Mouse (Mus musculus): ENCODE data around the gene Gps2. TPM values are rescaled to one million over a fixed set of nuclear protein-coding genes. Genes with fewer than 3 reads are reported as not detected.
A peak's percentile ranks its signal among the peaks of the same experiment; 100 is the strongest.
"Not testable (repeated sequence)": the region's sequence is repeated elsewhere in the genome, so short reads cannot be mapped to it uniquely, and the experiment has no call there.

The Gps2 gene
- total and polyA plus RNA-seq, 2 experiments from 2014 or later = 44.4 to 64.9 TPM

GRCm38 (mm10) chr11:69920266-69921031 is 6.8 kb downstream of the Gps2 start:
- peak; percentile 9 for DNase-seq
- ATAC-seq = no peak
- Histone ChIP-seq H3K36me3 (ENCODE audit: insufficient read depth) (peaks cover 37% of the 10 kb centered on the region), H3K9me3 (ENCODE audit: low read length) (no peaks in the 10 kb centered on the region), H3K27ac (ENCODE audit: low read depth, low read length) (peak overlapping the region; percentile 95), H3K4me1 (ENCODE audit: insufficient read depth) (peaks cover 7% of the 10 kb centered on the region; the same call in 1 of the 2 replicates), H3K9ac (peak overlapping the region; percentile 87), H3K27me3 (ENCODE audit: insufficient read depth, low read length) (no peaks in the 10 kb centered on the region), H3K4me3 (ENCODE audit: low read depth, low read length) (peak overlapping the region; percentile 84), H3K4me2 (ENCODE audit: low read depth) (peak overlapping the region; percentile 95)
- WGBS = under 1% methylated on average over 52 of the region's 65 CpGs
- TF ChIP-seq CTCF (IDR thresholded peaks at IDR 0.05; ENCODE audit: low read depth) = no peak

- WGBS = under 1% methylated on average over 76 of the region's 78 CpGs
- H3K9me3 ChIP-seq (ENCODE audit: low read length) = no peaks in the 10 kb centered on the region
These were observed 7.7 kb downstream of the Gps2 start, which contains the start of gene Eif5a for GRCm38 (mm10) chr11:69921114-69922011. TSS of gene Eif5a (minus strand) at chr11:69921958.

GRCm38 (mm10) chr11:69922012-69922756 is 8.5 kb downstream of the Gps2 start:
- H3K4me3 ChIP-seq (ENCODE audit: low read depth, low read length) = peak overlapping the region; percentile 45
- TF ChIP-seq CTCF (IDR thresholded peaks at IDR 0.05; ENCODE audit: low read depth) = no peak
- peaks cover 20% of the 10 kb centered on the region for H3K36me3 ChIP-seq (ENCODE audit: insufficient read depth)
- peak overlapping the region; percentile 42 for H3K9ac ChIP-seq
- peak overlapping the region; percentile 83 for H3K27ac ChIP-seq (ENCODE audit: low read depth, low read length)
- no peak for DNase-seq
- H3K9me3 ChIP-seq (ENCODE audit: low read length) = no peaks in the 10 kb centered on the region
- no peaks in the 10 kb centered on the region for H3K27me3 ChIP-seq (ENCODE audit: insufficient read depth, low read length)
- WGBS = 2% methylated on average over 12 of the region's 12 CpGs
- H3K4me2 ChIP-seq (ENCODE audit: low read depth) = peak overlapping the region; percentile 57
- H3K4me1 ChIP-seq (ENCODE audit: insufficient read depth) = peaks cover 7% of the 10 kb centered on the region; the same call in 1 of the 2 replicates
- ATAC-seq = no peak

More at GRCm38 (mm10) chr11:69921114-69922011, 7.7 kb downstream of the Gps2 start, which contains the start of gene Eif5a:
- Histone ChIP-seq H3K9ac (peak within 1 kb of the TSS; percentile 87), H3K4me1 (ENCODE audit: insufficient read depth) (peaks cover 7% of the 10 kb centered on the region; the same call in 1 of the 2 replicates), H3K27me3 (ENCODE audit: insufficient read depth, low read length) (no peaks in the 10 kb centered on the region), H3K4me3 (ENCODE audit: low read depth, low read length) (peak within 1 kb of the TSS; percentile 84), H3K27ac (ENCODE audit: low read depth, low read length) (peak within 1 kb of the TSS; percentile 95), H3K36me3 (ENCODE audit: insufficient read depth) (peaks cover 28% of the 10 kb centered on the region), H3K4me2 (ENCODE audit: low read depth) (peak within 1 kb of the TSS; percentile 95)
- peak; percentile 100 for DNase-seq
- TF ChIP-seq CTCF (IDR thresholded peaks at IDR 0.05; ENCODE audit: low read depth) = peak; percentile 84
- ATAC-seq = peak; percentile 96

GRCm38 (mm10) chr11:69922796-69923195 is 9.1 kb downstream of the Gps2 start:
- Histone ChIP-seq H3K9ac (no peak overlapping the region), H3K4me2 (ENCODE audit: low read depth) (no peak overlapping the region; the same call in 1 of the 2 replicates), H3K9me3 (ENCODE audit: low read length) (no peaks in the 10 kb centered on the region), H3K27me3 (ENCODE audit: insufficient read depth, low read length) (no peaks in the 10 kb centered on the region), H3K4me1 (ENCODE audit: insufficient read depth) (peaks cover 7% of the 10 kb centered on the region; the same call in 1 of the 2 replicates), H3K36me3 (ENCODE audit: insufficient read depth) (peaks cover 14% of the 10 kb centered on the region), H3K4me3 (ENCODE audit: low read depth, low read length) (no peak overlapping the region), H3K27ac (ENCODE audit: low read depth, low read length) (no peak overlapping the region)
- ATAC-seq (no peak), DNase-seq (no peak)
- no peak for TF ChIP-seq CTCF (IDR thresholded peaks at IDR 0.05; ENCODE audit: low read depth)
- 75% methylated on average over 3 of the region's 3 CpGs for WGBS

GRCm38 (mm10) chr11:69927501-69927900 is 13.8 kb downstream of the Gps2 start:
- H3K27me3 ChIP-seq (ENCODE audit: insufficient read depth, low read length) = no peaks in the 10 kb centered on the region
- no peaks in the 10 kb centered on the region for H3K9me3 ChIP-seq (ENCODE audit: low read length)
- H3K36me3 ChIP-seq (ENCODE audit: insufficient read depth) = no peaks in the 10 kb centered on the region
- H3K4me2 ChIP-seq (ENCODE audit: low read depth) = no peak overlapping the region
- no peak overlapping the region for H3K9ac ChIP-seq
- TF ChIP-seq CTCF (IDR thresholded peaks at IDR 0.05; ENCODE audit: low read depth) = no peak
- H3K4me1 ChIP-seq (ENCODE audit: insufficient read depth) = no peaks in the 10 kb centered on the region
- ATAC-seq (no peak), DNase-seq (no peak)
- H3K27ac ChIP-seq (ENCODE audit: low read depth, low read length) = no peak overlapping the region
- H3K4me3 ChIP-seq (ENCODE audit: low read depth, low read length) = no peak overlapping the region
- 96% methylated on average over 2 of the region's 2 CpGs for WGBS

- H3K36me3 ChIP-seq (ENCODE audit: insufficient read depth) = no peaks in the 10 kb centered on the region
- H3K4me2 ChIP-seq (ENCODE audit: low read depth) = no peak overlapping the region
- H3K4me1 ChIP-seq (ENCODE audit: insufficient read depth) = no peaks in the 10 kb centered on the region
- DNase-seq = no peak
- no peak overlapping the region for H3K4me3 ChIP-seq (ENCODE audit: low read depth, low read length)
- H3K9me3 ChIP-seq (ENCODE audit: low read length) = no peaks in the 10 kb centered on the region
- TF ChIP-seq CTCF (IDR thresholded peaks at IDR 0.05; ENCODE audit: low read depth) = no peak
- H3K27me3 ChIP-seq (ENCODE audit: insufficient read depth, low read length) = no peaks in the 10 kb centered on the region
- no peak overlapping the region for H3K27ac ChIP-seq (ENCODE audit: low read depth, low read length)
- H3K9ac ChIP-seq = no peak overlapping the region
- no peak for ATAC-seq
- 82% methylated on average over 4 of the region's 4 CpGs for WGBS
These were observed 16.0 kb downstream of the Gps2 start for GRCm38 (mm10) chr11:69929712-69930111.

GRCm38 (mm10) chr11:69930176-69930575 is 16.5 kb downstream of the Gps2 start:
- not testable (repeated sequence) for H3K9me3 ChIP-seq (ENCODE audit: low read length); H3K4me1 ChIP-seq (ENCODE audit: insufficient read depth); ATAC-seq; H3K27ac ChIP-seq (ENCODE audit: low read depth, low read length); H3K4me3 ChIP-seq (ENCODE audit: low read depth, low read length); H3K9ac ChIP-seq; H3K36me3 ChIP-seq (ENCODE audit: insufficient read depth); H3K4me2 ChIP-seq (ENCODE audit: low read depth); H3K27me3 ChIP-seq (ENCODE audit: insufficient read depth, low read length); DNase-seq
- whole genome bisulfite sequencing = 94% methylated on average over 8 of the region's 8 CpGs

Measured in forebrain, postnatal 0 days (tissue).